Mouse (Mus musculus) forebrain, embryonic 16.5 days (tissue): ENCODE data around the gene Aurkaip1. TPM values are rescaled to one million over a fixed set of nuclear protein-coding genes. Genes with fewer than 3 reads are reported as not detected.
A peak's percentile ranks its signal among the peaks of the same experiment; 100 is the strongest.

Source experiments
- ATAC-seq: fragments of 200-750 bp; cut with Nextera tagmentation; 2 replicates; pipeline ENCODE4 v1.8.0; 2017; ENCODE audit warnings: mild to moderate bottlenecking, moderate library complexity
- H3K27ac ChIP-seq: fragments of 300-500 bp; sonication (generic); 2 replicates; pipeline ENCODE4 v1.5.1; 2014; ENCODE audit warnings: low read length, control low read depth
- H3K27me3 ChIP-seq: fragments of 300-500 bp; sonication (generic); replicated peaks from 2 replicates; pipeline ENCODE4 v1.6.1; 2014; ENCODE audit warnings: low read length; ENCODE audit not compliant: control insufficient read depth, insufficient read depth
- H3K36me3 ChIP-seq: fragments of 300-500 bp; sonication (generic); 2 replicates; pipeline ENCODE4 v1.6.1; 2014; ENCODE audit not compliant: control insufficient read depth, insufficient read depth
- H3K4me1 ChIP-seq: fragments of 300-500 bp; sonication (generic); replicated peaks from 2 replicates; pipeline ENCODE4 v1.6.1; 2014; ENCODE audit warnings: low read length; ENCODE audit not compliant: control insufficient read depth, insufficient read depth
- H3K4me2 ChIP-seq: fragments of 300-500 bp; sonication (generic); 2 replicates; pipeline ENCODE4 v1.6.1; 2014; ENCODE audit warnings: mild to moderate bottlenecking, low read length, control low read depth
- H3K4me3 ChIP-seq: fragments of 300-500 bp; sonication (generic); replicated peaks from 2 replicates; pipeline ENCODE4 v1.5.1; 2014; ENCODE audit warnings: mild to moderate bottlenecking, low read length, control low read depth
- H3K9ac ChIP-seq: fragments of 300-500 bp; sonication (generic); replicated peaks from 2 replicates; pipeline ENCODE4 v1.6.1; 2014; ENCODE audit warnings: low read depth, low read length, control low read depth
- H3K9me3 ChIP-seq: fragments of 300-500 bp; sonication (generic); 2 replicates; pipeline ENCODE4 v1.6.1; 2016; ENCODE audit warnings: low read length; ENCODE audit not compliant: control insufficient read depth
- WGBS: fragments of 180-500 bp; shearing (Covaris S2); extraction: QIAGEN DNeasy Blood & Tissue Kit; methylation state at CpG from one replicate; pipeline ENCODE4 v1.1.7; 2014; 5-methylcytosine and 5-hydroxymethylcytosine counted together
- polyA plus RNA-seq: library from polyadenylated mRNA; unstranded; fragments of >200 nt; fragmentation: Nextera tagmentation; extraction: Ambion mirVana; gene quantifications from 2 replicates; pipeline ENCODE4 v1.2.1, GENCODE M21; 2015

Aurkaip1 gene
- polyA plus RNA-seq, 1 experiment from 2014 or later: 121 TPM

DNA sequence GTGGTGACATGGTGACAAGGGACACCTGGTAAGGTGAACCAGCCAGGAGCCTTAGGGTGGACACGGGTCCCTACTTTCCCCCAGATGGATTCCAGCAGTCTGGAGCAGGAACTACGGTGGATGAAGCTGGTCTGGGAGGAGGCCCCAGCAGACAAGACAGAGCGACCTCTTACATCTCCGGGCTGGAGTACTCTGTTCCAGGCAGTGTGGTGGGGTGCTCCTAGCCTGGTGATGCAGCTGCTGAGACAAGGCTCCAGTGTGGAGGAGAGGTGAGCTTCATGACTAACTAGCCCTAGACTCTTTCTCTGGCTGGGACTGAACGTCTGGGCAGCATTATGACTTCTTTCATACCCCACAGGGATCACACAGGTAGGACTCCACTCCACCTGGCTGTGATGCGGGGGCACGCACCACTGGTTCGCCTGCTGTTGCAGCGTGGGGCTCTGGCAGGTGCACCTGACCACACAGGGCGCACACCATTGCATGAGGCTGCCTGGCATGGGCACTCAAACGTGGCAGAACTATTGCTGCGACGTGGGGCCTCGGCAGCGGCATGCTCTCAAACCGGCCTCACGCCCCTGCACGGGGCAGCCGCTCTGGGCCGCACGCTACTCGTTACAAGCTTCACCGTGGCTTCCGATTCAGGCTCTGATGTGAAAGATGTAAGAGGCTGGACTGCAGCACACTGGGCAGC is 39.7 kb upstream of the Aurkaip1 start:
- no peak for ATAC-seq
- H3K36me3 ChIP-seq: no peaks in the 10 kb centered on the region
- H3K27ac ChIP-seq: no peak overlapping the region
- 77% methylated on average over 24 of the region's 24 CpGs for WGBS
- no peak overlapping the region for H3K4me2 ChIP-seq
- 0 out of 2 replicates have a peak, but pooled peaks cover 2% of the 10 kb centered on the region for H3K27me3 ChIP-seq
- H3K9me3 ChIP-seq: no peaks in the 10 kb centered on the region
- no peak overlapping the region for H3K9ac ChIP-seq
- no peaks in the 10 kb centered on the region for H3K4me1 ChIP-seq
- H3K4me3 ChIP-seq: no peak overlapping the region

DNA sequence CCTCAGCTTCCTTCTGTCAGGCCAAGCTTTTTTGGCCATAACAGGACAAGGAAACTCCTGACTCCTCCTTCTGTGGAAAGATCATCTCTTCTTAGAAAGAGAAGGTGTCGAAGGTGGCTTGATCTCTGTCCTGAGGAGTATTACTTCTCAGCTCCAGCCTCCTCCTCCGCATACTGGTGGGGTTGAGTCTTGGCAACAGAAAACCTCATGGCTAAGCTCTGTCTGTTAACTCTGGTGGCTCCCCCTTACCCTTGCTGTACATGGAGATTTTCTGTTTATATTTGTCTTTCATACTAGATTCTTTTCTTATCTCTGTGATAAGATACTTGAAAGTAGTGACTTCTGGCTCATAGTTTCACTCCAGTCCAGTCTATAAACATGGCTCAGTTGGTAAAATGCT is 37.3 kb upstream of the Aurkaip1 start:
- no peak for ATAC-seq
- 0 out of 2 replicates have a peak, but pooled peaks cover 2% of the 10 kb centered on the region for H3K27me3 ChIP-seq
- H3K4me3 ChIP-seq: no peak overlapping the region
- H3K4me2 ChIP-seq: no peak overlapping the region
- 88% methylated on average over 2 of the region's 2 CpGs for WGBS
- no peaks in the 10 kb centered on the region for H3K9me3 ChIP-seq
- no peak overlapping the region for H3K27ac ChIP-seq
- H3K9ac ChIP-seq: no peak overlapping the region
- H3K36me3 ChIP-seq: no peaks in the 10 kb centered on the region
- H3K4me1 ChIP-seq: no peaks in the 10 kb centered on the region

DNA sequence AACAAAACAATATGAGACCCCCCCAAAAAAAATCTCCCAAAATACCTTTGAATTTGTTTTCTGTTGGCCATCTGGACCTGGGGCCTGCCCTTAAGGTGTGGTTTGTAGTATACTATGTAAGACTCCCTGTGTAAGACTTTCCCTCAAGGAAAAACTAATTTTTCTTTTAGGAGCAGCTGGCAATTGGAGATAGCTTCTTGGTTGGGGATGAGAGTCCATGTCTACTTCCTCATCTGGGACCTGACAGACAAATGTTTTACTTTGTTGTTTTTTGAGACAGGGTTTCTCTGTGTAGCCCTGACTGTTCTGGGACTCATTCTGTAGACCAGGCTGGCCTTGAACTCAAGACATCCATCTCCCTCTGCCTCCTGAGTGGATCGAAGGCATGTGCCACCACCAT is 29.0 kb upstream of the Aurkaip1 start:
- WGBS: 86% methylated on average over 1 of the region's 1 CpGs
- H3K27ac ChIP-seq: no peak overlapping the region
- no peaks in the 10 kb centered on the region for H3K36me3 ChIP-seq
- peaks cover 19% of the 10 kb centered on the region for H3K4me1 ChIP-seq
- ATAC-seq: no peak
- H3K9me3 ChIP-seq: no peaks in the 10 kb centered on the region
- H3K9ac ChIP-seq: no peak overlapping the region
- H3K27me3 ChIP-seq: no peaks in the 10 kb centered on the region
- no peak overlapping the region for H3K4me3 ChIP-seq
- no peak overlapping the region for H3K4me2 ChIP-seq

DNA sequence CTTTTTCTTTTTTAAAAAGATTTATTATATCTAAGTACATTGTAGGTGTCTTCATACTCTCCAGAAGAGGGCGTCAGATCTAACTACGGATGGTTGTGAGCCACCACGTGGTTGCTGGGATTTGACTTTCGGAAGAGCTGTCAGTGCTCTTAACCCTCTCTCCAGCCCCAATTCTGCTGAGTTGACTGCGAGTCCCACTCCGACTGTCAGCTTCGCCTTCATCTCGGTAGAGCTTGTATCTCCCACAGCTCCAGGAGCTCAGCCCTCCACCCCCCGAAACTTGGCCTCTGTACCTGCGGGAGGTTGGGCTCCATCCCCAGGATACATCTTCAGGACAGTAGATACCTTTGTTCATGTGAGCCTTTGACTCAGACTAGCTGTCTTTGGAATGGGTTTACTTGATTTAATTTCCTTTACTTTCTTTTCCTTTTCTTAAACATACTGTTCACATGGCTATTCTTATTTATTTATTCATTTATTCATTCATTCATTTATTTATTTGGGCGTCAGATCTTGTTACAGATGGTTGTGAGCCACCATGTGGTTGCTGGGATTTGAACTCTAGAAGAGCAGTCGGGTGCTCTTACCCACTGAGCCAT is 28.2 kb upstream of the Aurkaip1 start, which contains the start of gene Mrpl20:
Gene Mrpl20, plus strand, starts transcription at position 138 of the 599 bp plus-strand sequence.
- peak; percentile 27; the same call in 1 of the 2 replicates for ATAC-seq
- no peaks in the 10 kb centered on the region for H3K27me3 ChIP-seq
- H3K9ac ChIP-seq: peak within 1 kb of the TSS; percentile 83
- peaks cover 19% of the 10 kb centered on the region for H3K4me1 ChIP-seq
- peak within 1 kb of the TSS; percentile 78 for H3K27ac ChIP-seq
- H3K4me2 ChIP-seq: peak within 1 kb of the TSS; percentile 79
- WGBS: 14% methylated on average over 12 of the region's 12 CpGs
- peak within 1 kb of the TSS; percentile 93 for H3K4me3 ChIP-seq
- H3K36me3 ChIP-seq: peaks cover under 1% of the 10 kb centered on the region; the same call in 1 of the 2 replicates
- no peaks in the 10 kb centered on the region for H3K9me3 ChIP-seq

DNA sequence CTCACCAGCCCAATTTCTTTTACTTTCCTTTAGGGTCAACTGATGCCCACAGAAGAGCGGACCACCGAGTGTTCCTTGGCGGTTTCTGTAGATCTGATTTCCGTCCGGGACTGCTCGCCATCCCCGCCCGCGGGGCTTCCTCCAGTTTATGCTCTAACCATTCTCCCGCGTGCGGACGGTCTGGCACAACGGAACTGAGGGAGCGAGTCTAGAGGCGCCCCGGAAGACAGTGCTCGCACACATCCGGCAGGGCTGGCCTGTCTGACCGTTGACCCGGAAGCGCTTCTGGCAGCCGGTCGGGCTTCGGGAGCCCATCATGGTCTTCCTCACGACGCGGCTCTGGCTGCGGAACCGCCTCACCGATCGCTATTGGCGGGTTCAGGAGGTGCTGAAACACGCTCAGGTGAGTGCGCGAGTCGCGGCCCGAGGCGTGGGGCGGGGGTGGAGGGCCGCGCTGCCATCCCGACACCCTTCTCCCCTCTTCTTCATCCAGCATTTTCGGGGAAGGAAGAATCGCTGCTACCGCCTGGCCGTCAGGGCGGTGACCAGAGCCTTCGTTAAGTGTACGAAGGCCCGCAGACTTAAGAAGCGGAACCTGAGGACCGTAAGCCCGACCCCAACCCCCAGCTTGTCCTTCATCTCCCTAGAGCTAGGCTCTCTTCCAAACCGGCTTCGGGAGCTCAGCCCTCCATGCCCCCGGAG is 27.6 kb upstream of the Aurkaip1 start:
- H3K4me3 ChIP-seq: peak overlapping the region; percentile 93
- peaks cover 4% of the 10 kb centered on the region for H3K36me3 ChIP-seq
- ATAC-seq: peak; percentile 99
- WGBS: under 1% methylated on average over 58 of the region's 58 CpGs
- no peaks in the 10 kb centered on the region for H3K9me3 ChIP-seq
- H3K4me1 ChIP-seq: peaks cover 19% of the 10 kb centered on the region
- H3K27me3 ChIP-seq: no peaks in the 10 kb centered on the region
- peak overlapping the region; percentile 79 for H3K4me2 ChIP-seq
- peak overlapping the region; percentile 83 for H3K9ac ChIP-seq
- peak overlapping the region; percentile 78 for H3K27ac ChIP-seq

DNA sequence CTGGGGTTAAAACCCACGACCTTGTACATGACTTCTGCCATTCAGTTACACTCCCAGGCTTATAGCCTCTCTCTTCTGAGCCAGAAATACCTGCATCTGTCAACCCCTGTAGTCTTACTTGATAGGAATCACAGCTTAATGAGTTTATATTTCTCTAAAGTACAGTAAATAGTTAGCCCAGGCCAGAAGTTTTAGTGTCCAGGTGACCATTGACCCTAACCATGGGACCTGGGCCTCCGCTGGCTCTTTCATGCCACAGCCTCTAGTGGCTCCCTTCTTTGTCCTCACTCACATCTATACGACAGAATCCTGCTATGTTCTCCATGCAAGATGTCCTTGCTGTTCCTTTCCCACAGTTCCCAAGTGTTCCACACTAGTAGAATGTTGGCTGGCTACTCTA is 23.2 kb upstream of the Aurkaip1 start:
- Histone ChIP-seq H3K4me2 (no peak overlapping the region), H3K4me3 (no peak overlapping the region), H3K36me3 (peaks cover 21% of the 10 kb centered on the region), H3K9me3 (no peaks in the 10 kb centered on the region), H3K9ac (no peak overlapping the region), H3K4me1 (peaks cover 23% of the 10 kb centered on the region), H3K27me3 (no peaks in the 10 kb centered on the region), H3K27ac (no peak overlapping the region)
- ATAC-seq: no peak
- WGBS: 92% methylated on average over 3 of the region's 3 CpGs

DNA sequence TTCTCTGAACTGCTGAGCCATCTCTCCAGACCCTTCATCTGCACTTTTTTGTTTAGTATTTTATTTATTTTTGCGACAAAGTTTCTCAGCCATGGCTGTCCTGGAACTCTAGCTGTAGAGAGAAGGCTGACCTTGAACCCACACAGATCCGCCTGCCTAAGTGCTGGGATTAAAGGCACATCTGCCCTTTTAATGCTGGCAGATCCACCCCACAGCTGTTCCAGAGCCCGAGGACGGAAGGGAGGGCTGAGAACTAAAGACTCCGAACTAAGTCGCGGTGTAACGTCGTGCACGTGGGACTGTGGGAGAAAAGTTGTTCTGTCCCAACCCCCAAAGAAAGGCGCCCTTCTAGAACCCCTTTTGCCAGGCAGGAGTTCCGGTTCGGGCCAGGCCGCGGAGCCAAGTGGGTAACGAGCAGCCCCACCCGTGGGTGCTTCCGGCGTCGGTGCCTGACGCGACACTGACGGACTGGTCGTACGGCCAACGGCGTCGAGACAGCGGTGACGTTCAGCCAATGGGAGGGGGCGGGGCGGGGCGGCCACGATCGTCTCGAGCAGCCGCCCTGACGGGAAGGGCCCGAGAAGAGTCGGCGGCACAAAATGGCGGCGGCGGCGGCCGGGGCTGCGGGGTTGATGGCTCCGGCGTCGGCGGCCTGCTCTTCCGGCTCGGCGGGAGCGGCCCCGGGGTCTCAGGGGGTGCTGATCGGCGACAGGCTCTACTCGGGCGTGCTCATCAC is 19.0 kb upstream of the Aurkaip1 start, which contains the start of gene Ccnl2:
Gene Ccnl2, plus strand, starts transcription at position 561 of the 736 bp plus-strand sequence.
- WGBS: under 1% methylated on average over 60 of the region's 60 CpGs
- ATAC-seq: peak; percentile 100
- peaks cover 43% of the 10 kb centered on the region for H3K36me3 ChIP-seq

DNA sequence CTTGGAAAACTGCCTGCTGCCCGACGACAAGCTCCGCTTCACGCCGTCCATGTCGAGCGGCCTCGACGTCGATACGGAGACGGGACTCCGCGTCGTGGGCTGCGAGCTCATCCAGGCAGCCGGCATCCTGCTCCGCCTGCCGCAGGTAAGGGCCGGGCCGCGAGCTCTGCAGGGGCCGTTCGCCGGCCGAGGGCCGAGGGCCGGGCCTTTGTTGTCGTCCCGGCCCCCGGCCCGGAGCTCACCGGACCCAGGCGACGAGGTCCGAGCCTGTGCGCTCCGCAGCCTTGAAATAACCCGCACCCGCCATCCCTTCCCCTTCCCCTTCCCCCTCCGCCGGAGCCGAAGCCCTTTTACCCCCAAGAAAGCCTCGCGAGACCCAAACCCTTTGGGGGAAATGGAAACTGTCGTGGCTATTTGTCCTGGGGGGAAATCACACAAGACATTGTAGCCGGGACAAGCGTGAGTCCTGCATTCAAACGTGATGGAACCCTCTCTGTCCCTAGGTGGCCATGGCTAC is 18.3 kb upstream of the Aurkaip1 start:
- Histone ChIP-seq H3K4me3 (peak overlapping the region; percentile 90), H3K9ac (peak overlapping the region; percentile 97), H3K27me3 (no peaks in the 10 kb centered on the region), H3K9me3 (no peaks in the 10 kb centered on the region), H3K4me2 (peak overlapping the region; percentile 88), H3K4me1 (peaks cover 22% of the 10 kb centered on the region), H3K27ac (peak overlapping the region; percentile 84), H3K36me3 (peaks cover 46% of the 10 kb centered on the region)
- WGBS: under 1% methylated on average over 48 of the region's 49 CpGs
- peak; percentile 29 for ATAC-seq

More for the DNA sequence above, 19.0 kb upstream of the Aurkaip1 start, which contains the start of gene Ccnl2:
- H3K4me1 ChIP-seq: peaks cover 22% of the 10 kb centered on the region
- H3K4me2 ChIP-seq: peak within 1 kb of the TSS; percentile 88
- no peaks in the 10 kb centered on the region for H3K27me3 ChIP-seq
- peak within 1 kb of the TSS; percentile 86 for H3K27ac ChIP-seq
- H3K4me3 ChIP-seq: peak within 1 kb of the TSS; percentile 90
- peak within 1 kb of the TSS; percentile 97 for H3K9ac ChIP-seq
- H3K9me3 ChIP-seq: no peaks in the 10 kb centered on the region
